Mouse (Mus musculus) testis, adult 2 months (tissue): ENCODE data around the gene Fam133b.

Source experiments
- CTCF ChIP-seq: fragments of 200-500 bp; IDR thresholded peaks from 2 replicates; pipeline ENCODE4 v1.5.1; 2012; ENCODE audit warnings: low read depth, mild to moderate bottlenecking, inconsistent platforms, low read length, moderate library complexity; ENCODE audit not compliant: control insufficient read depth, insufficient read depth, insufficient replicate concordance
- POLR2A ChIP-seq: fragments of 200-500 bp; IDR thresholded peaks from 2 replicates; pipeline ENCODE4 v1.6.1; 2012; ENCODE audit warnings: low read depth, mild to moderate bottlenecking, inconsistent platforms, low read length, moderate library complexity; ENCODE audit not compliant: control insufficient read depth

- no peak for TF ChIP-seq CTCF
- TF ChIP-seq POLR2A = no peak
These were observed 42.6 kb upstream of the Fam133b start for GRCm38 (mm10) chr5:3500957-3501563.
